8 mouse cellular contexts compared by ENCODE assay signal in the genomic region with DNA sequence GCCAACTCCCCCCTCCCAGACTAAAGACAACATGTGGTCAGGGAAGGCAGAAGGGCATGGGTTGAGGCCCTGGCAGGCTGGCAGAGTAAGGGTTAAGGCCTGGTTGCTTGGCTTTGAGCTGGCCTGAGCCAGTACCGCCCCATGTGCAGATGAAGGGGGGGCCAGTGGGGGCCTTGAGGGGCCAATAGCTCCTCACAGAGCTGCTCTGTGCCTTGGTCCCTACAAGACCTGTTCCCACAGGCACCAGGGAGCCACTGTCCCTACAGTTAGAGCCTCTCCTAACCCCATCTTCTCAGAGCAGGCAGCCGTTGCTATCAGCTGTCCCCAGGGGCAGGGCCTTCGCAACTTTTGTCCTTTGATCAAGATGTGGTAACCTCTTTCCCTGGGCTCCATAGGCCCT. TPM values are rescaled to one million over a fixed set of nuclear protein-coding genes. Genes with fewer than 3 reads are reported as not detected.
DNase-seq lines count a peak whose midpoint lies in the region; ATAC-seq and TF ChIP-seq lines count a peak whose summit lies in the region.

No protein-coding gene starts in this region.

- no peak for TF ChIP-seq CTCF in liver, embryonic 14.5 days (IDR thresholded peaks at IDR 0.05; ENCODE audit: low read depth)

- peak overlapping the region; percentile 14; the same call in 1 of the 2 replicates for H3K27ac ChIP-seq in liver, embryonic 14.5 days

- no peak overlapping the region for H3K4me3 ChIP-seq in liver, embryonic 14.5 days (ENCODE audit: insufficient read depth in 1 of 2, low read depth in 2 of 2, low read length in 2 of 2)

- ATAC-seq in liver, embryonic 14.5 days (ENCODE audit: insufficient read depth), result peak; percentile 83

- peak; percentile 75 for TF ChIP-seq EP300 in liver, embryonic 14.5 days (IDR thresholded peaks at IDR 0.05; ENCODE audit: low read depth)

- 4% methylated on average over 3 of the region's 3 CpGs for WGBS in liver, embryonic 14.5 days (ENCODE audit: insufficient replicate concordance)

- peak; percentile 21 for DNase-seq in cerebellum, adult 8-10 months
- no peak for DNase-seq in cerebellum, postnatal 36 days
- DNase-seq in testis, postnatal 14 days (ENCODE audit: low spot score), result peak; percentile 14
- DNase-seq in testis, postnatal 10 days (ENCODE audit: low spot score), result no peak
- peak in 2 of 3 experiments; percentile 24 to 38 for DNase-seq in liver, embryonic 14.5 days (ENCODE audit: low read depth in 3 of 3, low spot score in 3 of 3)
- no peak for DNase-seq in natural killer cell, adult 2 months (ENCODE audit: low spot score in 2 of 2)
- no peak for DNase-seq in lung, postnatal 36 days
- DNase-seq in thymus, postnatal 14 days, result no peak

- peaks cover 2 to 22% of the 10 kb centered on the region in 2 experiments; a peak in 3 of 4 replicates for H3K4me1 ChIP-seq in liver, embryonic 14.5 days (replicated peaks; ENCODE audit: control insufficient read depth in 2 of 2, insufficient read depth in 2 of 2, low read length in 1 of 2)

- no peak overlapping the region; the same call in 1 of the 2 replicates for H3K9ac ChIP-seq in liver, embryonic 14.5 days (replicated peaks)

- H3K27me3 ChIP-seq in liver, embryonic 14.5 days (ENCODE audit: control insufficient read depth, insufficient read depth, low read length), result no peaks in the 10 kb centered on the region

- no peaks in the 10 kb centered on the region for H3K9me3 ChIP-seq in liver, embryonic 14.5 days (ENCODE audit: control insufficient read depth, low read length)

- peak overlapping the region; percentile 8; the same call in 1 of the 2 replicates for H3K4me2 ChIP-seq in liver, embryonic 14.5 days (ENCODE audit: low read depth)

- no peaks in the 10 kb centered on the region for H3K36me3 ChIP-seq in liver, embryonic 14.5 days (replicated peaks; ENCODE audit: control insufficient read depth, insufficient read depth, low read depth)

RNA-seq across cellular contexts. Expression of gene Acsl6, which starts 11.1 kb away (rescaled TPM):
- polyA plus RNA-seq in liver, embryonic 14.5 days (2012; rRNA removed), result 0.56 and 0.85 TPM in 2 replicates
- 1.1 and 1.4 TPM in 2 replicates for polyA plus RNA-seq in liver, embryonic 14.5 days (2014; fragmentation: Nextera tagmentation; extraction: Ambion mirVana)

RNA-seq across cellular contexts. Expression of gene Il3, which starts 47.7 kb away (rescaled TPM):
- polyA plus RNA-seq in liver, embryonic 14.5 days (2012; rRNA removed), result not detected in 2 replicates
- not detected in 2 replicates for polyA plus RNA-seq in liver, embryonic 14.5 days (2014; fragmentation: Nextera tagmentation; extraction: Ambion mirVana)

RNA-seq across cellular contexts. Expression of gene Meikin, which starts 55.7 kb away (rescaled TPM):
- polyA plus RNA-seq in liver, embryonic 14.5 days (2012; rRNA removed), result not detected in 2 replicates
- not detected in 2 replicates for polyA plus RNA-seq in liver, embryonic 14.5 days (2014; fragmentation: Nextera tagmentation; extraction: Ambion mirVana)

Comparison
In these comparisons a context has a peak if more than half of its experiments do, and no peak if none do; other contexts are left out.
1. DNase-seq: peak in cerebellum, adult 8-10 months (single experiment), testis, postnatal 14 days (single experiment) and liver, embryonic 14.5 days (2 of 3); none in cerebellum, postnatal 36 days (0 of 2), testis, postnatal 10 days (single experiment), natural killer cell, adult 2 months (0 of 2), lung, postnatal 36 days (single experiment) and thymus, postnatal 14 days (single experiment).